Mouse (Mus musculus) liver, postnatal 0 days (tissue): ENCODE measurements around the gene Scly. TPM values are rescaled to one million over a fixed set of nuclear protein-coding genes. Genes with fewer than 3 reads are reported as not detected.

Experiments used
- ATAC-seq: fragments of 200-750 bp; cut with Nextera tagmentation; 2 replicates; pipeline ENCODE4 v1.8.0; 2017; ENCODE audit warnings: mild to moderate bottlenecking, moderate library complexity
- DNase-seq: peaks from one replicate; pipeline ENCODE4 v3.0.0-alpha.2; 2016
- H3K27ac ChIP-seq: fragments of 300-500 bp; sonication (generic); 2 replicates; pipeline ENCODE4 v1.5.1; 2014; ENCODE audit warnings: antibody characterized with exemption, moderate library complexity, mild to moderate bottlenecking, low read depth
- H3K27me3 ChIP-seq: fragments of 300-500 bp; sonication (generic); 2 replicates; pipeline ENCODE4 v1.6.1; 2014; ENCODE audit warnings: low read length, control low read depth, mixed read lengths; ENCODE audit not compliant: insufficient read depth
- H3K36me3 ChIP-seq: fragments of 300-500 bp; sonication (generic); replicated peaks from 2 replicates; pipeline ENCODE4 v1.6.1; 2014; ENCODE audit warnings: mild to moderate bottlenecking, control low read depth, low read length, moderate library complexity, mixed read lengths; ENCODE audit not compliant: insufficient read depth
- H3K4me1 ChIP-seq: fragments of 300-500 bp; sonication (generic); 2 replicates; pipeline ENCODE4 v1.6.1; 2014; ENCODE audit warnings: antibody characterized with exemption, mild to moderate bottlenecking, control low read depth; ENCODE audit not compliant: insufficient read depth
- H3K4me2 ChIP-seq: fragments of 300-500 bp; sonication (generic); 2 replicates; pipeline ENCODE4 v1.6.1; 2014; ENCODE audit warnings: low read depth, mild to moderate bottlenecking, low read length, moderate library complexity, mixed read lengths
- H3K4me3 ChIP-seq: fragments of 300-500 bp; sonication (generic); 2 replicates; pipeline ENCODE4 v1.5.1; 2014; ENCODE audit warnings: low read depth, low read length
- H3K9ac ChIP-seq: fragments of 300-500 bp; sonication (generic); replicated peaks from 2 replicates; pipeline ENCODE4 v1.6.1; 2014; ENCODE audit warnings: mild to moderate bottlenecking, moderate library complexity
- H3K9me3 ChIP-seq: fragments of 300-500 bp; sonication (generic); 2 replicates; pipeline ENCODE4 v1.6.1; 2016; ENCODE audit warnings: mild to moderate bottlenecking, control low read depth, low read length, mixed read lengths
- CTCF ChIP-seq: sonication (generic); IDR thresholded peaks from 2 replicates; pipeline ENCODE4 v1.5.1; 2016; ENCODE audit warnings: antibody characterized with exemption, low read depth
- EP300 ChIP-seq: IDR thresholded peaks from 2 replicates; pipeline ENCODE4 v1.6.1; 2016; ENCODE audit warnings: antibody characterized with exemption, low read depth, mild to moderate bottlenecking
- WGBS: fragments of 180-500 bp; shearing (Covaris S2); extraction: QIAGEN DNeasy Blood & Tissue Kit; methylation state at CpG from one replicate; pipeline ENCODE4 v1.1.7; 2014; ENCODE audit not compliant: insufficient replicate concordance; 5-methylcytosine and 5-hydroxymethylcytosine counted together
- polyA plus RNA-seq: library from polyadenylated mRNA; unstranded; fragments of >200 nt; fragmentation: Nextera tagmentation; extraction: Ambion mirVana; gene quantifications from 2 replicates; pipeline ENCODE4 v1.2.1, GENCODE M21; 2015

Scly gene
- 26.3 and 26.5 TPM in 2 replicates for polyA plus RNA-seq

DNA sequence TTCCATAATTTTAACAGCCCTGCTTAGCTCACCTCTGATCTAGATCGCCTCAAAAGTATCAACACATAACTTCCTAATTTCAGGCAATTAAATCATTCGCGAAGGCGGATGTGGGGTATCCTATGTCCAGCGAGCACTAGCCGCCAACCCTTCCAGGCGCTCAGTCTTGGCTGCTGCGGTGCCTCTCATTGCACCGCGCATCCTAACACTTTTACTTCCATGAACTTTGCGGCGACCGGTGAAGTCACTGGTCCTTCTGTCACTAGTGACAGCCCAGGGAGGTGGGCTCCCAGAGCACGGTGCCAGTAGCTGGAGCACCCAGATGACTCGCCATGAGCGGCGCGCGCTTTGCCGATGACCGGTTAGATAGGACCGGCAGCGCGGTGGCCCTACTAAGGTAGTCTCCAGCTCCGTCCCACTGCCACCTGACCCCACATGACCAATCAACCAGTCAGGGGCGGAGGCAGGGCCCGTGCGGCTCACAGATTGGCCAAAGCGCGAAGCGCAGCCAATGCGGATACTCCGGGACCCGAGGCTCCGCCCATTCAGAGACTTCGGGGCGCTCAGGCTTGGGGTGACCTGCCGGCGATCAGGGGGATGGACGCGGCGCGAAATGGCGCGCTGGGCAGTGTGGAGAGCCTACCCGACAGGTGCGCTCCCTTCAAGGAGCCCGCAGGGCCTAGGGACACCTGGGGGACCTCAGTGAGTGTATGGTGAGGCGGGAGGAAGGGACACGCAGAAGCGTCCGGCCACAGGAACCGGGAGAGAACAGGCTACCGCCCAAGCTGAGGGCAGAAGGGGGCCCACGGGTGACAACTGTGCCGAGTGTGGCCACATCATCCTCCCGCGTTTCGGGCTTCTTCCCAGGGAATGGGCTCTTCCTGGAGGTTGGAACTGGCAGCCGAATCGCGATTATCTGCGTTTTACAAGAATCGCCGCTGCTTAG is at the start of gene Scly:
Gene Scly (plus strand): TSS at position 540 of the 946 bp plus-strand sequence.
- H3K36me3 ChIP-seq: peaks cover 11% of the 10 kb centered on the region
- peak; percentile 97 for DNase-seq
- H3K4me2 ChIP-seq: peak within 1 kb of the TSS; percentile 93
- peak within 1 kb of the TSS; percentile 96 for H3K9ac ChIP-seq
- H3K27ac ChIP-seq: peak within 1 kb of the TSS; percentile 56
- no peaks in the 10 kb centered on the region for H3K27me3 ChIP-seq
- peaks cover 42% of the 10 kb centered on the region for H3K4me1 ChIP-seq
- peak within 1 kb of the TSS; percentile 97 for H3K4me3 ChIP-seq
- under 1% methylated on average over 63 of the region's 65 CpGs for WGBS
- no peak for TF ChIP-seq EP300
- TF ChIP-seq CTCF: no peak
- H3K9me3 ChIP-seq: no peaks in the 10 kb centered on the region
- peak; percentile 98 for ATAC-seq

DNA sequence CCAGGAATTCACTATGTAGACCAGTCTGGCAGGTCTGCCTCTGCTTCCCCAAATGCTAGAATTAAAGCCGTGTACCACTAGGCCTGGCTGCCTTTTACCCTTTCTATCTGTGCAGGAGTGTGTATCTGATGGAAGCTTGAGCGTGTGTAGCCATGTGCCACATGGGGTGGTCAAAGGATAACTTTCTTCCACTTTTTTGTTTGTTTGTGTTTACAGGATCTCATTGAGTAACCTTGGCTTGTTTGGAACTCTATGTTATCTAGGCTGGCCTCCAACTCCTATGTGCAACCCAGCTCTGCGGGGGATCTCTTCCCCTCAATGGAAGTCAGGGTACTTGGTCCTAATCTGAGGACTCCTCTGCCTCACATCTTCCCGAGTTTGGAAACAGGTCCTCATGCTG is 49.2 kb upstream of the Scly start:
- Histone ChIP-seq H3K27ac (peak overlapping the region; percentile 93), H3K4me1 (peaks cover 38% of the 10 kb centered on the region), H3K36me3 (no peaks in the 10 kb centered on the region), H3K4me2 (peak overlapping the region; percentile 91), H3K9ac (no peak overlapping the region), H3K9me3 (no peaks in the 10 kb centered on the region), H3K27me3 (no peaks in the 10 kb centered on the region), H3K4me3 (no peak overlapping the region)
- TF ChIP-seq CTCF: no peak
- TF ChIP-seq EP300: no peak
- ATAC-seq: no peak
- no peak for DNase-seq
- WGBS: 43% methylated on average over 4 of the region's 4 CpGs

DNA sequence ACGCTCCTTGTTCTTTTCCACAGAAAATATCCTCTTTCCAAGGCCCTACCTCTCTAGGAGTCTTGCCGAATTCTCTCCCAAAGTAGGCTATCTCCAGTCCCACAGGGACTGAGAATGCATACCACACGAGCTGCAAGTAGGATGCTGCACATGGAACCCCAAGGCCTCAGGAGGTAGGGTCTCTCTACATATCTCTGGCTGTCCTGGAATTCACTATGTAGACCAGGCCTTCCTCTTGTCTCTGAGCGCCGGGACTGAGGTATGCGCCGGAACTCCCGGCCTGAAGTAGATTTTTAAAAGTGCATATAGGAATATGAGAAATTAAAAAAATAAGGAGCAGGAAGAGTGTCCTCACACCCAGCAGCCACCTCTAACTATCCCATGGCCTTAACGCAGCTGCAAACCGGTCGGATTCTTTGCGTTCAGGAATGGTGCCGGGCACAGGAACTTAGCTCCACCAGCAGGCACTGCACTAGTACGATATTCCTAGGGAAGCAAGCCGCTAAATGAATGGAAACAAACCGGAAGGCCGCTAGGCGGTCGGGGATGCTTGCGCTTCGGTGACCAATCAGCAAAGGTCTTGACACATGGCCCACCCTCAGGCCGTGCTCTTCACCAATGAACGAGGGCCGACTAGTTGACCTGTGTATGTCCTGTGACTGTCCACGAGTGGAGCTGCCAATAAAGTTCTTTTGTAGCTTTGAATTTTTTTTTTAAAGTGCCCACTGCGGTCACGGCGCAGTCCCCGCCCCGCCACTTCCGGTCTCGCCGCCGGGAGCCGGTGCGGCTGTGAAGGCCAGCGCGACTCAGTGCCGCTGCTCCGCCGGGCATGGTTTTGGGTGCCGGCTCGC is 48.3 kb upstream of the Scly start, which contains the start of gene Ube2f:
Gene Ube2f (plus strand): TSS at position 741 of the 851 bp plus-strand sequence.
- H3K4me2 ChIP-seq: peak within 1 kb of the TSS; percentile 91
- H3K9me3 ChIP-seq: no peaks in the 10 kb centered on the region
- H3K36me3 ChIP-seq: peaks cover 6% of the 10 kb centered on the region; the same call in 1 of the 2 replicates
- TF ChIP-seq EP300 (peak; percentile 84), CTCF (peak; percentile 49)
- peaks cover 38% of the 10 kb centered on the region for H3K4me1 ChIP-seq
- ATAC-seq (peak; percentile 94), DNase-seq (peak; percentile 92)
- H3K27ac ChIP-seq: peak within 1 kb of the TSS; percentile 94
- peak within 1 kb of the TSS; percentile 91 for H3K4me3 ChIP-seq
- no peaks in the 10 kb centered on the region for H3K27me3 ChIP-seq
- peak within 1 kb of the TSS; percentile 99 for H3K9ac ChIP-seq
- WGBS: 2% methylated on average over 43 of the region's 43 CpGs

DNA sequence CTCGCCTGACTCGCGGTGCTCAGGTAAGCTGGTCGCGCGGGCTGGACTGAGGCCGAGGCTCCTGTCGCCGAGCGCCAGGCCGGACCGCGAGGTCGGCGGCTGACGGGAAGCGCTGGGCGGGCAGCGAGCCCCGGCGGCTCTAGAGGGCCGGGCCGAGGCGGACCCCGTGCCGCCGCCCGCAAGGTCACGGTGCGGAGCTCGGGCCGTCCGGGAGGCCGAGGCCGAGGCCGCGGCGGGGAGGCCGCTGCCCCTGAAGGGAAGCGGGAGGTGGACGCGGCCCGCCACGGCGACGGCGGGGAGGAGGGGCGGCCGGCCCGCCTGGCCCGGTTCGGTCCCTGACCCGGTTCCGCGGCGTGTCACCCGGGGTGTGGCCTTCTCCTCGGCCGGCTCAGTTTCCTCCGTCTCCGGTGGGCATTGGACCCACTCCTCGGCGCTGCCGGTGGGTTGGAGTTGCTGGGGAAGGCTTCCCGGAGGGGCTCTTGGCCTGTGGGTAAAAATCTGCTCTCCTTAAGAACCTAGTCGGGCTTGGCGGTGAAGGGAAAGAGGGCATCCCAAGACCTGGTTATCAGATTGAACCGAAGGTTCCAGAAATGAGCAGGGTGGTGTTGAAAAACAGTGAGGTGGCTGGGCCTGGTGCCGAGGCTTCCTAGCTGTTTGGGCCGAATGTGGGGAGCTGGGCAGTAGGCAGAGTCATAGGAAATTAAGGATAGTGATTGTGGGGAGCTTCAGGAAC is 47.6 kb upstream of the Scly start:
- Histone ChIP-seq H3K4me3 (peak overlapping the region; percentile 91), H3K4me2 (peak overlapping the region; percentile 91), H3K27ac (peak overlapping the region; percentile 94), H3K4me1 (peaks cover 35% of the 10 kb centered on the region), H3K9ac (peak overlapping the region; percentile 99), H3K27me3 (no peaks in the 10 kb centered on the region), H3K9me3 (no peaks in the 10 kb centered on the region), H3K36me3 (peaks cover 6% of the 10 kb centered on the region; the same call in 1 of the 2 replicates)
- DNase-seq (peak; percentile 44), ATAC-seq (peak; percentile 48)
- no peak for TF ChIP-seq EP300
- TF ChIP-seq CTCF: no peak
- WGBS: under 1% methylated on average over 30 of the region's 70 CpGs

DNA sequence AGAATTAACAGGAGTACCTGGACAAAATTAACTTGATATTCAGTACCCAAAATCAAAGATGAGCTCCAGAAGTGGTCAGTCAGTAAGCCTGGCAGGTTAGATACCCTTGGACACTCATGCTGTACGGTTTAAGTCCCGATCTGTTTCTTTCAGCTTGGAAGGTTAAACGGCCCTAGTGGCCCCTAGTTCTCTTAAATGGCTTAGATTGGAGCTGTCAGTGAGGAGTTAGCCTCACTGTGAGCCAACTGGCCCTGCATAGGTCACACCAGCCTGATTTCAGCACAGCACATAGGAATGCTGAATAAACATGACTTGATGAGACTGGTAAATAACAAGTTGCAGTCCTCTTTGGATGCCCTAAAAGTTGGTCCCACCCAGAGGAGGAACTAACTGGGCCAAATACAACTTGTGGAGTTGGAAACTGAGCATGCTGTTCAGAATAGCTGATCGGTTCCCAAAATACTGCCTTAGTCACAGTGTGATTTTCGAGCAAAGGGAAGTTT is 46.9 kb upstream of the Scly start:
- WGBS: 16% methylated on average over 5 of the region's 5 CpGs
- TF ChIP-seq CTCF (no peak), EP300 (no peak)
- Histone ChIP-seq H3K27ac (peak overlapping the region; percentile 94), H3K4me3 (peak overlapping the region; percentile 91), H3K36me3 (peaks cover 9% of the 10 kb centered on the region), H3K9ac (peak overlapping the region; percentile 99), H3K9me3 (no peaks in the 10 kb centered on the region), H3K27me3 (no peaks in the 10 kb centered on the region), H3K4me2 (peak overlapping the region; percentile 91), H3K4me1 (peaks cover 35% of the 10 kb centered on the region)
- ATAC-seq (peak; percentile 22), DNase-seq (peak; percentile 40)
